Mouse (Mus musculus) kidney, adult 2 months (tissue): ENCODE data around the gene Cryga.

ENCODE experiments used
- CTCF ChIP-seq: fragments of 200-500 bp; conservative IDR thresholded peaks from 2 replicates; pipeline ENCODE4 v1.5.1; 2011; ENCODE audit warnings: low read depth, mild to moderate bottlenecking, control low read depth, low read length, moderate library complexity, mixed read lengths; ENCODE audit not compliant: insufficient read depth, insufficient read length
- POLR2A ChIP-seq: fragments of 200-500 bp; IDR thresholded peaks from one replicate; pipeline ENCODE4 v1.6.1; 2011; ENCODE audit warnings: low read depth, low read length, control low read depth

GRCm38 (mm10) chr1:65130226-65130625 lies 27.1 kb upstream of the Cryga start:
- TF ChIP-seq CTCF, result no peak
- TF ChIP-seq POLR2A, result no peak
